Mouse (Mus musculus) megakaryocyte progenitor cell, adult 5-6 weeks (primary cell): ENCODE results near the gene Git2. TPM values are rescaled to one million over a fixed set of nuclear protein-coding genes. Genes with fewer than 3 reads are reported as not detected.

ENCODE experiments used
- ATAC-seq: replicated peaks from 2 replicates; pipeline ENCODE4 v1.8.0; 2016; ENCODE audit warnings: mild to moderate bottlenecking, moderate TSS enrichment, inconsistent platforms; ENCODE audit not compliant: poor library complexity
- total RNA-seq, 2 experiments: library from RNA; stranded (forward) in 1 of 2; stranded (reverse) in 1 of 2; fragments of 157-497, 149-512 nt in 1 of 2; fragments of 200-1000 nt in 1 of 2; gene quantifications; 2 replicates each; pipeline versions ENCODE4 v1.2.3 to v1.2.4; 2015 to 2017

Gene Git2
- total RNA-seq, 2 experiments from 2014 or later = 73.6 to 88.9 TPM

GRCm38 (mm10) chr5:114767185-114767584 lies 8.1 kb downstream of the Git2 start:
- ATAC-seq = no peak

- no peak for ATAC-seq
Measured at GRCm38 (mm10) chr5:114766686-114767085, 8.6 kb downstream of the Git2 start.

- peak; percentile 71 for ATAC-seq
Measured at GRCm38 (mm10) chr5:114764812-114765735, 10.2 kb downstream of the Git2 start.

- ATAC-seq = no peak
Measured at GRCm38 (mm10) chr5:114761980-114762379, 13.3 kb downstream of the Git2 start.

- ATAC-seq = no peak
Measured at GRCm38 (mm10) chr5:114759536-114760090, 15.7 kb downstream of the Git2 start.

GRCm38 (mm10) chr5:114753384-114753783 lies 21.9 kb downstream of the Git2 start:
- ATAC-seq = no peak

- no peak for ATAC-seq
Measured at GRCm38 (mm10) chr5:114752397-114752796, 22.9 kb downstream of the Git2 start.

- ATAC-seq = no peak
Measured at GRCm38 (mm10) chr5:114750325-114750724, 25.0 kb downstream of the Git2 start.

- ATAC-seq = no peak
Measured at GRCm38 (mm10) chr5:114747521-114747920, 27.8 kb downstream of the Git2 start.

GRCm38 (mm10) chr5:114746886-114747285 lies 28.4 kb downstream of the Git2 start:
- ATAC-seq = no peak

GRCm38 (mm10) chr5:114745581-114745980 lies 29.7 kb downstream of the Git2 start:
- ATAC-seq = peak; percentile 66

- ATAC-seq = no peak
Measured at GRCm38 (mm10) chr5:114743697-114744090, 31.6 kb downstream of the Git2 start.

GRCm38 (mm10) chr5:114742998-114743696 lies 32.2 kb downstream of the Git2 start:
- ATAC-seq = no peak

- no peak for ATAC-seq
Measured at GRCm38 (mm10) chr5:114742572-114742971, 32.7 kb downstream of the Git2 start.

- ATAC-seq = no peak
Measured at GRCm38 (mm10) chr5:114740595-114740994, 34.7 kb downstream of the Git2 start.

- 0 out of 2 replicates have a peak, but pooled peaks have one; percentile 17 for ATAC-seq
Measured at GRCm38 (mm10) chr5:114738707-114739241, 36.5 kb downstream of the Git2 start.

GRCm38 (mm10) chr5:114737090-114737887 lies 38.0 kb downstream of the Git2 start:
- ATAC-seq = no peak

GRCm38 (mm10) chr5:114733606-114734005 lies 41.7 kb downstream of the Git2 start:
- no peak for ATAC-seq

GRCm38 (mm10) chr5:114731969-114732368 lies 43.3 kb downstream of the Git2 start:
- no peak for ATAC-seq

- no peak for ATAC-seq
Measured at GRCm38 (mm10) chr5:114731498-114731897, 43.8 kb downstream of the Git2 start.
